Mouse (Mus musculus): ENCODE measurements around the gene Bag5.

GRCm38 (mm10) chr12:111677882-111678669 is 35.0 kb downstream of the Bag5 start, which contains the start of gene Trmt61a:
- TF ChIP-seq POLR2A (IDR thresholded peaks at IDR 0.05; ENCODE audit: low read depth, low read length): peak; percentile 38
- no peak for TF ChIP-seq CTCF (conservative IDR thresholded peaks at IDR 0.05; ENCODE audit: insufficient read depth, insufficient read length, low read depth, low read length)
